Mouse (Mus musculus) T-helper 17 cell (primary cell): ENCODE measurements around the gene Tspan33.

Experiments used
- in situ Hi-C, 2 experiments: fragments of 300-600 bp; cut with MboI, MseI; formaldehyde crosslinking; loops; 1 replicate in 1 of 2; 2 replicates in 1 of 2; pipeline ENCODE4 v1.15.1; 2025; ENCODE audit warnings: high pct_unique_total_duplicates in 2 of 2

Gene Tspan33

GRCm38 (mm10) chr6:29751466-29752152 is 57.6 kb downstream of the Tspan33 start:
- in situ Hi-C loops, result no loop called here

- in situ Hi-C loops, result no loop called here
These were observed 59.3 kb downstream of the Tspan33 start for GRCm38 (mm10) chr6:29753336-29753735.

GRCm38 (mm10) chr6:29756001-29756400 is 62.0 kb downstream of the Tspan33 start:
- in situ Hi-C loops, result no loop called here

- in situ Hi-C loops, result no loop called here
These were observed 62.5 kb downstream of the Tspan33 start for GRCm38 (mm10) chr6:29756476-29756875.

- in situ Hi-C loops, result no loop called here
These were observed 64.4 kb downstream of the Tspan33 start for GRCm38 (mm10) chr6:29758417-29758816.

GRCm38 (mm10) chr6:29759012-29759679 is 65.1 kb downstream of the Tspan33 start:
- in situ Hi-C loops, result no loop called here

- in situ Hi-C loops, result loop anchor here (5.0 to 10.0 kb wide), 3 partner anchors 48 to 444 kb away; no protein-coding TSS in a partner anchor
These were observed 66.4 kb downstream of the Tspan33 start for GRCm38 (mm10) chr6:29760397-29760796.

- in situ Hi-C loops, result loop anchor here (5.0 to 10.0 kb wide), 3 partner anchors 49 to 444 kb away; no protein-coding TSS in a partner anchor
These were observed 67.3 kb downstream of the Tspan33 start for GRCm38 (mm10) chr6:29761282-29761681.

GRCm38 (mm10) chr6:29762524-29762923 is 68.5 kb downstream of the Tspan33 start:
- in situ Hi-C loops, result loop anchor here (5.0 to 10.0 kb wide), 3 partner anchors 50 to 442 kb away; no protein-coding TSS in a partner anchor

GRCm38 (mm10) chr6:29766874-29767273 is 72.9 kb downstream of the Tspan33 start:
- in situ Hi-C loops, result loop anchor here (5.0 to 10.0 kb wide), 4 partner anchors 35 to 438 kb away; no protein-coding TSS in a partner anchor
